Mouse (Mus musculus): ENCODE results near the gene Lsp1.

Gene Lsp1

DNA sequence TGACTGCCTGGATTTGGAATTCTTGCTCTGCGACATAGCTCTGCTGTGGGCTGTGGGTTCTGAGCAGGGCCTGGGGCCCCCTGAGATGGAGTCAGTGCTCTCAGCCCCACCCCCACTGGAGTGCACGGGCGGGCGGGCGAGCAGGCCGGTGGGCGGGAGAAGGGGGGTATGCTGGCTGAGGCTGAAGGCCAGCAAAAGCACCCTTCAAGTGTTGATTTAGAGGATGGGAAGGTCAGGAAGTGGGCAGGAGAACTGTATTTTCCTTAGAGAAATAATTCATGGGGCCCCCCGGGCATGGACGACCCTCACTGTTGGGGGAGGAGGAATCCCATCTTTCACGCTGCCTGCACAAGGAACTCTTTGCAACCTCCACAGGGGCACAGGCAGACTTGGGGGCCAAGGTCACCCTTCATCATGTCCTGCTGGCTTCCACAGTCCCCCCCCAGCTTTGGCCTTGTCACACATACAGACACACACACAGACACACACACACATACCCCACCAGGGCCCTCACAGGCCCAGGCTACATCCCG is 82.2 kb downstream of the Lsp1 start:
- DNase-seq = no peak
